Mouse (Mus musculus): ENCODE measurements around the gene Atf7ip. TPM values are rescaled to one million over a fixed set of nuclear protein-coding genes. Genes with fewer than 3 reads are reported as not detected.

Atf7ip gene
- polyA plus RNA-seq, 1 experiment from 2014 or later = 66.6 TPM

DNA sequence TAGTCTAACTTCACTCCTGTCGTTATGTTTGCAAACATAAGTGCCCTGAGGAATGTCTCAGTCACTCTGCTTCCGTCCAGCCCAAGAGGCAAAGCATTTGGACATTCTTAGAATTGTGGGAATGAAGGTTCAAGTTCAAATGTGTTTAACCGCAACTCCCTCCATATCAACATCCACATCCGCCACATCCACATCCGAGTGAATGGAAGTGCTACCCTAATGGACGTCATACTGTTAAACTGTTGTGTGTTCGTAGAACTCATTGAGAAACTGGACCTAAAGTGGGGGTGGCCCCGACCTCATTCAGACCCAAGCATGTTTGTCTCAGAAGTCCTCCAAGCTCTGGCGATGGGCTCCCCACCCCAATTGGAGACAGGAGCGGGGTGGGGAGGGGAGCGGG, 149.8 kb downstream of the Atf7ip start:
- H3K4me3 ChIP-seq (ENCODE audit: low read depth, low read length) = no peak overlapping the region
- WGBS = 74% methylated on average over 11 of the region's 11 CpGs

DNA sequence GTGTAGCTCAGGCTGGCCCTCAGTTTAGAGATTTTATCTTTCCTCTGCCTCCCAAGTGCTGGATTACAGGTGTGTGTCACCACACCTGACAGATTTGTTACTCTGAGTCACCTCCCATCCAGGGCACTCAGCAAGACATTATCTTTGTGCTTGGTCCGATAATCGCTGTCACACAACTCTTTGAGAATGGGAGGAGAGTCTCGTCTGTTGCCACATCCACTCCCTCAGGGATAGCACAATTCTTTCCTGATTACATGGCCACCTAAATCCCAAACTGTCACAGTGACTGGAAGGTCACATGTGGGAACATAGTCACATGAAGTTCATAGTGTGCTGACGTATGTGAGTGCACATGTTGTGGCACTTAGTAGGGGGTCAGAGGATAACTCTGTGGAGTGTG, 152.3 kb downstream of the Atf7ip start:
- no peaks in the 10 kb centered on the region for H3K36me3 ChIP-seq (ENCODE audit: control insufficient read depth, insufficient read depth, low read length)
- no peak overlapping the region for H3K4me2 ChIP-seq (ENCODE audit: low read depth, low read length, severe bottlenecking)
- H3K27ac ChIP-seq (ENCODE audit: low read depth, low read length) = no peak overlapping the region
- peaks cover 16% of the 10 kb centered on the region for H3K27me3 ChIP-seq (ENCODE audit: control insufficient read depth, insufficient read depth, low read length)
- no peak for ATAC-seq (replicated peaks; ENCODE audit: low FRiP score)
- WGBS = 89% methylated on average over 4 of the region's 4 CpGs
- DNase-seq (ENCODE audit: low spot score) = no peak
- H3K4me1 ChIP-seq (replicated peaks; ENCODE audit: control insufficient read depth, insufficient read depth, low read length) = peaks cover 7% of the 10 kb centered on the region; the same call in 1 of the 2 replicates
- no peak overlapping the region for H3K4me3 ChIP-seq (ENCODE audit: low read depth, low read length)
- no peaks in the 10 kb centered on the region for H3K9me3 ChIP-seq (ENCODE audit: control insufficient read depth, low read length)
- H3K9ac ChIP-seq (ENCODE audit: low read length) = no peak overlapping the region

More for the DNA sequence above, 149.8 kb downstream of the Atf7ip start:
- Histone ChIP-seq H3K27me3 (ENCODE audit: control insufficient read depth, insufficient read depth, low read length) (peaks cover 2% of the 10 kb centered on the region; the same call in 1 of the 2 replicates), H3K4me2 (ENCODE audit: low read depth, low read length, severe bottlenecking) (no peak overlapping the region), H3K9me3 (ENCODE audit: control insufficient read depth, low read length) (no peaks in the 10 kb centered on the region), H3K36me3 (ENCODE audit: control insufficient read depth, insufficient read depth, low read length) (no peaks in the 10 kb centered on the region), H3K27ac (ENCODE audit: low read depth, low read length) (no peak overlapping the region), H3K9ac (ENCODE audit: low read length) (no peak overlapping the region), H3K4me1 (replicated peaks; ENCODE audit: control insufficient read depth, insufficient read depth, low read length) (no peaks in the 10 kb centered on the region)
- ATAC-seq (replicated peaks; ENCODE audit: low FRiP score) (no peak), DNase-seq (ENCODE audit: low spot score) (no peak)

DNA sequence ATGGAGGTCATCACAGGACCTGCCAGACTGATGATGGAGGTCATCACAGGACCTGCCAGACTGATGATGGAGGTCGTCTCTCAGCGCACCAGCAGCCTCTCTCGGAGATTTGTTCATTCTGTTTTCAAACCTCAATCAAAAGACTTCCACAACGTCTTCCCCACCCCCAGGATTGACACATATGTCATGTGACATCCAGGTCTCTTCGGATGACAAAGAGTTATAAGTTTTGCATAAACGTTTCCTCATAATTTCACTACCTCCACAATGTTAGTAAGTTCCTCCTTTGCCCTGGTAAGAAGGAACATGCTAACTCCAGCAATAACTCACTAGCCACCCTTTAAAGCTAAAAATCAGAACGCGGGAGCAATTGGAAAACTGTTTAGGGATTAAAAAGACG, 153.3 kb downstream of the Atf7ip start:
- 93% methylated on average over 9 of the region's 9 CpGs for WGBS

More for the DNA sequence above, 153.3 kb downstream of the Atf7ip start:
- H3K4me3 ChIP-seq (ENCODE audit: low read depth, low read length) = no peak overlapping the region
- ATAC-seq (replicated peaks; ENCODE audit: low FRiP score) = no peak
- H3K4me1 ChIP-seq (replicated peaks; ENCODE audit: control insufficient read depth, insufficient read depth, low read length) = peaks cover 7% of the 10 kb centered on the region; the same call in 1 of the 2 replicates
- H3K27me3 ChIP-seq (ENCODE audit: control insufficient read depth, insufficient read depth, low read length) = peaks cover 16% of the 10 kb centered on the region
- DNase-seq (ENCODE audit: low spot score) = no peak
- H3K4me2 ChIP-seq (ENCODE audit: low read depth, low read length, severe bottlenecking) = no peak overlapping the region
- no peaks in the 10 kb centered on the region for H3K36me3 ChIP-seq (ENCODE audit: control insufficient read depth, insufficient read depth, low read length)
- H3K9ac ChIP-seq (ENCODE audit: low read length) = no peak overlapping the region
- H3K9me3 ChIP-seq (ENCODE audit: control insufficient read depth, low read length) = no peaks in the 10 kb centered on the region
- no peak overlapping the region for H3K27ac ChIP-seq (ENCODE audit: low read depth, low read length)

Other genes with a start within 250 kb of the Atf7ip start
- not detected in 2 replicates for gene Gm8994, start 178.6 kb upstream of the Atf7ip start, polyA plus RNA-seq (2014; fragmentation: Nextera tagmentation; extraction: Ambion mirVana)
- not detected in 2 replicates for gene E330021D16Rik, start 90.6 kb upstream of the Atf7ip start, polyA plus RNA-seq (2014; fragmentation: Nextera tagmentation; extraction: Ambion mirVana)
- 0.99 and 1.1 TPM in 2 replicates for gene Plbd1, start 155.8 kb downstream of the Atf7ip start, polyA plus RNA-seq (2014; fragmentation: Nextera tagmentation; extraction: Ambion mirVana)